Mouse (Mus musculus) liver, embryonic 14.5 days (tissue): ENCODE measurements around the gene Lpcat4.

Experiments used
- CTCF ChIP-seq: IDR thresholded peaks from 2 replicates; pipeline ENCODE4 v1.5.1; 2016; ENCODE audit warnings: antibody characterized with exemption, low read depth, control low read depth
- EP300 ChIP-seq: IDR thresholded peaks from 2 replicates; pipeline ENCODE4 v1.6.1; 2016; ENCODE audit warnings: antibody characterized with exemption, low read depth

GRCm38 (mm10) chr2:112217614-112218013, 21.7 kb upstream of the Lpcat4 start:
- TF ChIP-seq CTCF = no peak
- TF ChIP-seq EP300 = no peak
